Mouse (Mus musculus): ENCODE results near the gene Cadm1. TPM values are rescaled to one million over a fixed set of nuclear protein-coding genes. Genes with fewer than 3 reads are reported as not detected.
A peak's percentile ranks its signal among the peaks of the same experiment; 100 is the strongest.

Gene Cadm1
- polyA plus RNA-seq, 1 experiment from 2014 or later: 68.4 TPM

- no peak for DNase-seq (ENCODE audit: low spot score)
- Histone ChIP-seq H3K27ac (peak overlapping the region; percentile 67), H3K4me3 (no peak overlapping the region), H3K4me1 (peaks cover 20% of the 10 kb centered on the region), H3K9me3 (no peaks in the 10 kb centered on the region), H3K36me3 (no peaks in the 10 kb centered on the region), H3K27me3 (ENCODE audit: insufficient read depth, poor library complexity, severe bottlenecking) (0 out of 2 replicates have a peak, but pooled peaks cover 5% of the 10 kb centered on the region)
- WGBS: 30% methylated on average over 7 of the region's 7 CpGs
These were observed 364.7 kb downstream of the Cadm1 start for GRCm38 (mm10) chr9:47894661-47895060.

- no peak for DNase-seq (ENCODE audit: low spot score)
- Histone ChIP-seq H3K36me3 (no peaks in the 10 kb centered on the region), H3K4me1 (peaks cover 20% of the 10 kb centered on the region), H3K27ac (0 out of 2 replicates have a peak overlapping the region, but pooled peaks have one; percentile 67), H3K9me3 (no peaks in the 10 kb centered on the region), H3K27me3 (ENCODE audit: insufficient read depth, poor library complexity, severe bottlenecking) (0 out of 2 replicates have a peak, but pooled peaks cover 5% of the 10 kb centered on the region), H3K4me3 (no peak overlapping the region)
- WGBS: 25% methylated on average over 9 of the region's 9 CpGs
These were observed 365.1 kb downstream of the Cadm1 start for GRCm38 (mm10) chr9:47895121-47895520.

GRCm38 (mm10) chr9:47900734-47901133, 370.8 kb downstream of the Cadm1 start:
- H3K36me3 ChIP-seq: no peaks in the 10 kb centered on the region
- no peaks in the 10 kb centered on the region for H3K9me3 ChIP-seq
- DNase-seq (ENCODE audit: low spot score): no peak
- H3K27ac ChIP-seq: no peak overlapping the region
- 82% methylated on average over 10 of the region's 10 CpGs for WGBS
- H3K27me3 ChIP-seq (ENCODE audit: insufficient read depth, poor library complexity, severe bottlenecking): peaks cover 21% of the 10 kb centered on the region
- H3K4me1 ChIP-seq: no peaks in the 10 kb centered on the region; the same call in 1 of the 2 replicates
- no peak overlapping the region for H3K4me3 ChIP-seq

GRCm38 (mm10) chr9:47903661-47904060, 373.7 kb downstream of the Cadm1 start:
- Histone ChIP-seq H3K36me3 (no peaks in the 10 kb centered on the region), H3K9me3 (no peaks in the 10 kb centered on the region), H3K4me1 (0 out of 2 replicates have a peak, but pooled peaks cover under 1% of the 10 kb centered on the region), H3K27ac (no peak overlapping the region), H3K27me3 (ENCODE audit: insufficient read depth, poor library complexity, severe bottlenecking) (peaks cover 26% of the 10 kb centered on the region), H3K4me3 (no peak overlapping the region)
- DNase-seq (ENCODE audit: low spot score): no peak
- 61% methylated on average over 7 of the region's 7 CpGs for WGBS

- Histone ChIP-seq H3K27ac (no peak overlapping the region), H3K4me1 (0 out of 2 replicates have a peak, but pooled peaks cover 6% of the 10 kb centered on the region), H3K36me3 (no peaks in the 10 kb centered on the region), H3K4me3 (no peak overlapping the region), H3K9me3 (no peaks in the 10 kb centered on the region), H3K27me3 (ENCODE audit: insufficient read depth, poor library complexity, severe bottlenecking) (peaks cover 31% of the 10 kb centered on the region)
- no peak for DNase-seq (ENCODE audit: low spot score)
- 70% methylated on average over 2 of the region's 2 CpGs for WGBS
These were observed 374.5 kb downstream of the Cadm1 start for GRCm38 (mm10) chr9:47904339-47904922.

- H3K27ac ChIP-seq: no peak overlapping the region
- H3K27me3 ChIP-seq (ENCODE audit: insufficient read depth, poor library complexity, severe bottlenecking): peaks cover 29% of the 10 kb centered on the region
- H3K4me1 ChIP-seq: 0 out of 2 replicates have a peak, but pooled peaks cover 11% of the 10 kb centered on the region
- WGBS: 55% methylated on average over 6 of the region's 6 CpGs
- H3K9me3 ChIP-seq: no peaks in the 10 kb centered on the region
- H3K4me3 ChIP-seq: no peak overlapping the region
- DNase-seq (ENCODE audit: low spot score): no peak
- no peaks in the 10 kb centered on the region for H3K36me3 ChIP-seq
These were observed 376.5 kb downstream of the Cadm1 start for GRCm38 (mm10) chr9:47906521-47906920.

Data from heart, embryonic 10.5 days (tissue).